Mouse (Mus musculus): ENCODE results near the gene Cdc14b. TPM values are rescaled to one million over a fixed set of nuclear protein-coding genes. Genes with fewer than 3 reads are reported as not detected.

Gene Cdc14b
- 6.6 TPM for polyA plus RNA-seq (2015; fragmentation: Illumina TruSeq; extraction: RNeasy Lipid Tissue Mini Kit (QIAGEN cat#74804); ENCODE audit: low read depth, low replicate concordance)

GRCm38 (mm10) chr13:64274879-64275753 is at the start of gene Cdc14b:
Cdc14b (minus strand) TSS chr13:64275290.

GRCm38 (mm10) chr13:64312024-64312915 is 37.2 kb upstream of the Cdc14b start, which contains the start of gene Aaed1:
Aaed1 (minus strand) TSS chr13:64312710.

GRCm38 (mm10) chr13:64161548-64161915 is 113.6 kb downstream of the Cdc14b start, which contains the start of gene Habp4:
Habp4 (plus strand) TSS chr13:64161824.

GRCm38 (mm10) chr13:64153083-64153682 is 121.9 kb downstream of the Cdc14b start, which contains the start of gene Zfp367:
Zfp367 (minus strand) TSS chr13:64153202.

Other genes starting within 250 kb of the Cdc14b start
- gene Hsd17b3, start 186.1 kb downstream of the Cdc14b start, polyA plus RNA-seq (2015; fragmentation: Illumina TruSeq; extraction: RNeasy Lipid Tissue Mini Kit (QIAGEN cat#74804); ENCODE audit: low read depth, low replicate concordance), result not detected
- gene Slc35d2, start 145.9 kb downstream of the Cdc14b start, polyA plus RNA-seq (2015; fragmentation: Illumina TruSeq; extraction: RNeasy Lipid Tissue Mini Kit (QIAGEN cat#74804); ENCODE audit: low read depth, low replicate concordance), result 1.1 TPM
- 29.7 TPM for gene Zfp367, start 122.1 kb downstream of the Cdc14b start, polyA plus RNA-seq (2015; fragmentation: Illumina TruSeq; extraction: RNeasy Lipid Tissue Mini Kit (QIAGEN cat#74804); ENCODE audit: low read depth, low replicate concordance)
- gene Habp4, start 113.5 kb downstream of the Cdc14b start, polyA plus RNA-seq (2015; fragmentation: Illumina TruSeq; extraction: RNeasy Lipid Tissue Mini Kit (QIAGEN cat#74804); ENCODE audit: low read depth, low replicate concordance), result 193 TPM
- 19.2 TPM for gene Aaed1, start 37.4 kb upstream of the Cdc14b start, polyA plus RNA-seq (2015; fragmentation: Illumina TruSeq; extraction: RNeasy Lipid Tissue Mini Kit (QIAGEN cat#74804); ENCODE audit: low read depth, low replicate concordance)
- 156 TPM for gene Ctsl, start 95.6 kb upstream of the Cdc14b start, polyA plus RNA-seq (2015; fragmentation: Illumina TruSeq; extraction: RNeasy Lipid Tissue Mini Kit (QIAGEN cat#74804); ENCODE audit: low read depth, low replicate concordance)
- gene Cdk20, start 157.0 kb upstream of the Cdc14b start, polyA plus RNA-seq (2015; fragmentation: Illumina TruSeq; extraction: RNeasy Lipid Tissue Mini Kit (QIAGEN cat#74804); ENCODE audit: low read depth, low replicate concordance), result 10.1 TPM
- gene Fam240b, start 222.5 kb upstream of the Cdc14b start, polyA plus RNA-seq (2015; fragmentation: Illumina TruSeq; extraction: RNeasy Lipid Tissue Mini Kit (QIAGEN cat#74804); ENCODE audit: low read depth, low replicate concordance), result not detected

Data from brain, adult 10 weeks (tissue).